Mouse (Mus musculus): ENCODE data around the gene Fam69a.
"Not testable (repeated sequence)": the region's sequence is repeated elsewhere in the genome, so short reads cannot be mapped to it uniquely, and the experiment has no call there.

The Fam69a gene

GRCm38 (mm10) chr5:107982016-107982415 lies 4.9 kb downstream of the Fam69a start:
- DNase-seq (ENCODE audit: low spot score in 2 of 2): no peak

DNA sequence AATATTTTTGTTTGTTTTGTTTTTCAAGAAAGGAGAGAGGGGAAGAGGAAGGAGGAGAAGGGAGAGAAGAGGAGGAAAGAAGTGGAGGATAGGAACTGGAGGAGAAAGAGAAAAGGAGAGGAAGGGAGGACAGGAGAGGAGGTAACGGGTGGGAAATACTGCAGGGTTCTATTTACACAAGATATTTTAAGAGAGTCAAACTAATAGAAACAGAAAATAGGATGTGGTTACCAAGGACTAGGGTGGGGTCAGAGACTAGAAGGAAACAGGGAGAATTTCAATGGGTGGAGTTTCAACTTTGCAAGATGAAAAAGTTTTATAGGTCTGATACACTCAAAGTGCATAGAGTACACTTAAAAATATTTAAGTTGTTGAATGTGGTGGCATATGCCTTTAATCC lies 7.0 kb downstream of the Fam69a start:
- no peak for DNase-seq (ENCODE audit: low spot score in 2 of 2)

DNA sequence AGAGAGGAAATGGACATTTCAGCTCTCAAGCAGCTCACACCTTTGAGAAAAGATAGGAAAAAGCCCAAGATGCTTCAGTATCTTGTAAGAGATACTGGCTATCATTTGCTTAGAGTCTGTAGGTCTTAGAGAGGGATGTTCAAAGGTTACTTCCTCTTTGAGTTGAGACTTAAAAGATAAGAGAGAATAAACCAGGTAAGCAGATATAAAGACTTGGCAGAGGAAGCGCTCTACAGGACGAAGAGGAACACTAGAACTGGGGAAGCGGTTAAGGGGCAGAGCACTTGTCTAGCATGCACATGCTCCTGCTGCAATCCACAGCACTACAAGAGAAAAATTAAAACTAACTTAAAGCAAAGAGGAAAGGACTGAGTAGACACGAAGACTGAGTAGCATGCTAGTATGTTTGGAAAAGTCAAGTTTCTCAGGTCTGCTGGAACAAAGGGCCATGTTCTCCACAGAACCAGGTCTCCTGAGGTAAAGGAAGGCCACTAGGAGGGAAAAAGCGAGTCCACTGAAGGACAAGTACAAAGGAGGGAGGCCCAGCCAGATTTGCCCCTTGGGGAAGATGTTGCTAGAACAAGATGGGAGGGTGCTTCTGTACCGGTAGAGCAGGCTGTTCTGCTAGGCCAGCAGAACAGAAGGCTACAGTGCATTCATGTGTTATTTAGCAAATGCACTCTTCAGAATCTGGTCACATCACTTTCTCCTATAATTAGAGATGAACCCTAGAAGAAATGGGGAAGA lies 8.4 kb downstream of the Fam69a start:
- DNase-seq (ENCODE audit: low spot score in 2 of 2): no peak

DNA sequence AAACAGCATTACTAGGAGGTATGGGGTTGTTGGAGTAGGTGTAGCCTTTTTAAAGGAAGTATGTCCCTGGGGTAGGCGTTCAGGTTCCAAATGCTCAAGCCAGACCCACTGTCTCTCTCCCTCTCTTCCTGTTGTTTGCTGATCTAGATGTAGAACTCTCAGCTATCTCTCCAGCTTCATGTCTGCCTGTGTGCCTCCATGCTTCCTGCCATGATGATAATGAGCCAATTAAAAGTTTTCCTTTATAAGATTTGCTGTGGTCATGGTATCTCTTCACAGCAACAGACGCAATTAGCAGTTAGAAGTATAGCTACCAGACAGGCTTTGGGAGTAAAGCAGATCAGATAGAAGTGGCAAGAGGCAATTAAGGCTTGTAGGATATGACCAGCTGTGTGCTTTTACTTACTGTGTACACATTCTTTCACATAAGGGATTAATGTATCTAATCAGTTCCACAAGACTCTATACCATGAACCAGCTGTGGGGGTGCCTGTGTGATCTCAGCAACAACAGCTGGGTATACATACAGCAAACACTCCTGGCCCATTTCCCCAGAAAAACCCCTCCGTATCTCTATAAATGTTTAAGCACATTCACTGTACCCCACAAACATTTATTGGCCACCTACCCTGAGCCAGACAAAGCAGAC lies 9.1 kb downstream of the Fam69a start:
- no peak for DNase-seq (ENCODE audit: low spot score in 2 of 2)

GRCm38 (mm10) chr5:107973310-107973709 lies 13.6 kb downstream of the Fam69a start:
- DNase-seq (ENCODE audit: low spot score in 2 of 2): no peak

DNA sequence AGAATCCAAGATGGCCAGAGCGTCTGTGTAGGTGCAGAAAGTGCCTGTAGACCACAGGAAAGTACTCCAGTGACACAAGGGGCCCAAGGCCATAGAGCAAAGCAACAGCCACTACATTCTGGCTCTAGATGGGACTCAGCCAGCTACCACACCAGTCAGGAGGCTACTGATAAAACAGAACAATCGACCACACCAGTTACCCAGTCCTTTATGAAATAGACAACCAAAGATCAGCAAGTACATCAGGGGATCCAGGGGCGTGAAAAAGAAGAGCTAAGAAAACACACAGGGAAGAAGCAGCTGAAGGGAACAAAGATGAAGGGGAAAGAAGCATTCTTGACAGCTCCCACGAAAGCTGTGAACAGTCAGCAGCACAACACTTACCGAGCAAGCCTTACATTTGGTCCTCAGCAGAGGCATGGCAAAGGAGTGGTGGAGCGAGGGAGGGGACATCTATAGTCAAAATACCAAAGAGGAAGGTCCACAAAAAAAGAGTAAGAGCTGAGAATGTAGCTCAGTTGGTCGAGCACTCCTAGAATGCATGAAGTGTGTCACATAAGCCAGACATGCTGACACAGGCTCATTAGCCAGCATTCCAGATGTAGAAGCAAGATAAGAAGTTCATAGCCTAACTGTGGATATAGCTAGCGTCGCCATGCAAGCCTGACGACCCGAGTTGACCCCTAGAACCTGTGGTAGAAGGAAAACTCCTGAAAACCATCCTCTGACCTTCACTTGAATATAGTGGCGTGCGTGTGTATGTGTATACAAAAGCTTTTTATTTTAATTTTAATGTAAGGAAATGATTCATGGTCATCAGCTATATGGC lies 14.2 kb downstream of the Fam69a start:
- no peak for DNase-seq (ENCODE audit: low spot score in 2 of 2)

GRCm38 (mm10) chr5:107971069-107971468 lies 15.8 kb downstream of the Fam69a start:
- no peak for DNase-seq (ENCODE audit: low spot score in 2 of 2)

- not testable (repeated sequence) for DNase-seq (ENCODE audit: low spot score in 2 of 2)
These were observed 17.1 kb downstream of the Fam69a start for GRCm38 (mm10) chr5:107969818-107970217.

DNA sequence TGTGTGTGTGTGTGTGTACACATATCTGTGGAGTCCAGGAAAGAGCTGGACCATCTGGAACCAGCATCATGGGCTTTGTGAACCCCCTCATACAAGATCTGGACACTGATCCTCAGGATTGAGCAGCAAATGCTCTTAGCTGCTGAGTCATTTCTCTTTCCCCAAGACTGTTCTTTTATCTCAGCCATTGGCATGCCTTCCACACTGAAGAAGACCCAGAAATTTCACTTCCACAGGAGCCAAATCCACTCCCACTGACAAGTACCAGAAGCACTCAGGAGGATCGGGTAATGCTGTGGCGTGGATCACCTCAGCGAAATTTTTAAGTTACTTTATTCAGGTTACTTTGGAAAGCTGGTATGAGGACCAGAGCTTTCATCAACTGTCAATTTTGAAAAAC lies 18.8 kb downstream of the Fam69a start:
- DNase-seq (ENCODE audit: low spot score in 2 of 2): no peak

GRCm38 (mm10) chr5:107966841-107967457 lies 19.9 kb downstream of the Fam69a start:
- no peak for DNase-seq (ENCODE audit: low spot score in 2 of 2)

GRCm38 (mm10) chr5:107966156-107966555 lies 20.7 kb downstream of the Fam69a start:
- no peak for DNase-seq (ENCODE audit: low spot score in 2 of 2)

DNA sequence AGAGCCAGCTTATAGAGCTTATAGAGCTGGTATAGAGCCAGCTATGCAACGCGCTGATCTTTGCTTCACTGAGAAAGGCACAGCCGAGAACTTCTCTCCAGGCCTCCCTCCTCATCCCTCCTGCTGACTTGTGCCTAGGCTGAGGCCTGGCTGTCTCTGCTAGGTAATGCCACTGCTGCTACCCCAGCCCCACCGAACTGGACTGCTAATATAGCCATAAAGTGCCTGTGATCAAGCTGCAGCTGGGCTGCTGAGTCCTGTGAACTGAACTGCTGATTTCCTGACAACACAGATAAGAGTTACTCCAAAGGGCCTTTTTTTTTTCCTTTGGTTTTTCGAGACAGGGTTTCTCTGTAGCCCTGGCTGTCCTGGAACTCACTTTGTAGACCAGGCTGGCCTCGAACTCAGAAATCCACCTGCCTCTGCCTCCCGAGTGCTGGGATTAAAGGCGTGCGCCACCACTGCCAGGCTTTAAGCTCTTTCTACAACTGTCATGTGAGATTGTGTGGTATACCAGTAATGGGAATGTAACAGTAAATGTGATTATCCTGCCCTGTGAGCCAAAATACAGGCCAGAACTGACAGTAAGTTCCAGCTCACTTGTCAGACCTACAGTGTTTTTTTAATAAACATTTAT lies 21.4 kb downstream of the Fam69a start:
- DNase-seq (ENCODE audit: low spot score in 2 of 2): no peak

- DNase-seq (ENCODE audit: low spot score in 2 of 2): no peak
These were observed 22.7 kb downstream of the Fam69a start for GRCm38 (mm10) chr5:107964031-107964758.

GRCm38 (mm10) chr5:107961438-107962251 lies 25.2 kb downstream of the Fam69a start:
- DNase-seq (ENCODE audit: low spot score in 2 of 2): peak in 1 of 2 experiments; percentile 32

DNA sequence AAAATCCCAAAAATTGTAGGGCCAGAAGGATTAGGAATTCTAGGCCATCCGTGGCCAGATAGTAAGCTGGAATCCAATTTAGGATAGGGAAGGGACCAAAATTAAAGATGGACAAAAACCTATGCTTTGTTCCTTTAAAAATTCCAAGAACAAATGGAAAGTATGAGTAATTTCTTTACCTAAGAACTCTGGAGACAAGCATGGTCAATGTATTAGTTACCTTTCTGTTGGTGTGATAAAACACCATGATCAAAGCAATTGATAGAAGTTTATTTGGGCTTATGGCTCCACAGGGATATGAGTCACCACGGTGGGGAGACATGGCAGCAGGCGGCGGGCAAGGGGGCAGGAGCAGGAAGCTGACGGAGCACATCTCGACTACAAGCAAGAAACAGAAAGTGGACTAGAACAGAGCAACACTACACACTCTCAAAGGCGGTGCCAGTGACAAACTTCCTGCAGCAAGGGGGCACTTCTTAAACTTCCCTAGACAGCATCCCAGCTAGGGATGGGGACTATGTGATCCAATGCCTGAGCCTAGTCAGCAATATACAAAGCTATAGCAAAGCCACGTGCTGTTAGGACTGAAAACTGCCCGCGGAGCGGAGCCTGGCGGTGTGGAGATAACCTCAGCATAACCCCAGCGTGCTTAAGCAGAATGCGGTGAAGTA lies 26.2 kb downstream of the Fam69a start:
- peak in 1 of 2 experiments; percentile 34 for DNase-seq (ENCODE audit: low spot score in 2 of 2)

DNA sequence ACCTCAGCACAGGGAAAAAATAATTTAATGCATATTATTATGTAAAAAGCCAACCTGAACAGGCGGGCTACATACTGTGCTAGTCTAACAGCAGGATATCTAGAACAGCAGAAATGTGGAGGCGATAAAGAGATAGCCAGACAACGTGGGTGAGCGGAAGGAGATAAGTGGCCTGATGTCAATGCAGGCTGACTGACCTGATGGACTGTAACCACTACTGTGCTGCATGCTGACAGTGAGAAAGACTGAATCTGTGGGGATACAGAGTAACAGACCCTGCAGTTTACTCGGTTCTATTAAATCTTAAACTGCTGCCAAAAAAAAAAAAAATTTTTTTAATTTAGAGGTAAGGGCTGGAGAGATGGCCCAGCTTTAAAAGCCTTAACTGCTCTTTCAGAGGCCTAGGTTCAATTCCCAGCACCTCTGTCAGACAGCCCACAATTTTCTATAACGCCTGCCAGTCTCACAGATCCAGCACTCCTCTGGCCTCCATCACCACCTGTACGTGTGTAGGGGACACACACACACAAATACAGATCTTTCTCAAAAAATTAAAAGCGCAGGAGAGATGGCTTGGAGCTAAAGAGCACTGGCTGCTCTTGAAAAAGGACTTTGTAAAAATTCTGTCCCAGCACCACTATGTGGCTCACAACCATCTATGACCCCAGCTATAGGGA lies 27.1 kb downstream of the Fam69a start:
- DNase-seq (ENCODE audit: low spot score in 2 of 2): no peak

DNA sequence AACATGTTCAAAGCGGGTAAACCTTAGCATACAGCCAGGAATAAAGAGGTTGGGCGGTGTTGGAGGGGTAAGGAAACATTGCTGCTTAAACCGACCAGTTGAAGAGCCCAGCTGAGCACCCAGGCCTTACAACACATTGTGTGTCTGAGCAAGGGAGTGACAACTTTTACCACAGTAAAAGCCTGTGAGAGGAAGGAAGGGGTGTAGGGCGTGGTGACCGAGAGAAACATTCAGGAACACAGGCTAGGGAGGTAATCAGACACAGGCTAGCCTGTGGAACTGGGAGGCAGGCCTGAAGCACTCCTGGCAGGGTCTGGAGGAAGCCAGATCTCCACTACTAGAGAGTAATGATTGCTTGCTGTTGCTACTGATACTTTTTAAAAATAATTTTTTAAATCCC lies 36.2 kb downstream of the Fam69a start:
- DNase-seq (ENCODE audit: low spot score in 2 of 2): no peak

- no peak for DNase-seq (ENCODE audit: low spot score in 2 of 2)
These were observed 37.3 kb downstream of the Fam69a start for GRCm38 (mm10) chr5:107949607-107950006.

DNA sequence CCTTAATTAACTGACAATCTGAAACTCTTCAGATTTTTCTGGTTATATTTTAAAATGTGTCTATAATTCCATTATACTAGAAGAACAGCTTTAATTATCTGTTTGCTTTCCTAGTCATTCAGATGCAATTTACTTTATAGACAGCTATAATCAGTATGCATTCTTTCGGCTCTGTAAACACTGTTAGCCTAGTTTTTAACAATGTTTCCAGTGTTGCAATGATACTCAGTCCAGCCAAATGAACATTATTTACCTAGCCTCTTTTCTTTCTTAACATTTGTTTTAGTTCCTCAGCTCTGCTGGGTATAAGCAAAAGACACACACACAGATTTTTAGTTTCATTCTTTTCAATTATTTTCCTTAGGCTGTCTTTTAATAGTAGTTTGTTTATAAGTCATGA lies 38.0 kb downstream of the Fam69a start:
- DNase-seq (ENCODE audit: low spot score in 2 of 2): no peak

Measured in urinary bladder, postnatal 36 days (tissue).